Mouse (Mus musculus): ENCODE results near the gene Rictor. TPM values are rescaled to one million over a fixed set of nuclear protein-coding genes. Genes with fewer than 3 reads are reported as not detected.

The Rictor gene
- polyA plus RNA-seq, 1 experiment from 2014 or later = 38.4 TPM

- Histone ChIP-seq H3K27me3 (ENCODE audit: control insufficient read depth, insufficient read depth, low read length) (no peaks in the 10 kb centered on the region), H3K4me3 (ENCODE audit: low read depth, low read length) (peak overlapping the region; percentile 93), H3K4me2 (peak overlapping the region; percentile 76), H3K4me1 (ENCODE audit: control insufficient read depth, insufficient read depth, low read length) (peaks cover 12% of the 10 kb centered on the region), H3K36me3 (ENCODE audit: control insufficient read depth, insufficient read depth, low read length) (no peaks in the 10 kb centered on the region), H3K27ac (ENCODE audit: low read depth, low read length) (peak overlapping the region; percentile 95), H3K9ac (ENCODE audit: low read depth, low read length) (peak overlapping the region; percentile 96), H3K9me3 (replicated peaks; ENCODE audit: control insufficient read depth, low read length) (no peaks in the 10 kb centered on the region)
- WGBS (ENCODE audit: insufficient replicate concordance) = 0% methylated on average over 43 of the region's 43 CpGs
- ATAC-seq (replicated peaks; ENCODE audit: insufficient number of reproducible peaks, low FRiP score, low TSS enrichment) = peak; percentile 46
Measured at GRCm38 (mm10) chr15:6707551-6707935, 636 bp upstream of the Rictor start.

GRCm38 (mm10) chr15:6708526-6709441 lies 605 bp downstream of the Rictor start:
- Histone ChIP-seq H3K4me2 (peak overlapping the region; percentile 91), H3K27me3 (ENCODE audit: control insufficient read depth, insufficient read depth, low read length) (no peaks in the 10 kb centered on the region), H3K9me3 (replicated peaks; ENCODE audit: control insufficient read depth, low read length) (no peaks in the 10 kb centered on the region), H3K36me3 (ENCODE audit: control insufficient read depth, insufficient read depth, low read length) (no peaks in the 10 kb centered on the region), H3K27ac (ENCODE audit: low read depth, low read length) (peak overlapping the region; percentile 95), H3K4me3 (ENCODE audit: low read depth, low read length) (peak overlapping the region; percentile 93), H3K4me1 (ENCODE audit: control insufficient read depth, insufficient read depth, low read length) (peaks cover 24% of the 10 kb centered on the region), H3K9ac (ENCODE audit: low read depth, low read length) (peak overlapping the region; percentile 96)
- ATAC-seq (replicated peaks; ENCODE audit: insufficient number of reproducible peaks, low FRiP score, low TSS enrichment) = peak; percentile 68
- 1% methylated on average over 73 of the region's 89 CpGs for WGBS (ENCODE audit: insufficient replicate concordance)

- H3K4me1 ChIP-seq (ENCODE audit: control insufficient read depth, insufficient read depth, low read length) = peaks cover 27% of the 10 kb centered on the region
- peak overlapping the region; percentile 91 for H3K4me2 ChIP-seq
- peak overlapping the region; percentile 96 for H3K9ac ChIP-seq (ENCODE audit: low read depth, low read length)
- no peak overlapping the region for H3K27ac ChIP-seq (ENCODE audit: low read depth, low read length)
- 21% methylated on average over 8 of the region's 8 CpGs for WGBS (ENCODE audit: insufficient replicate concordance)
- H3K4me3 ChIP-seq (ENCODE audit: low read depth, low read length) = peak overlapping the region; percentile 93
- no peaks in the 10 kb centered on the region for H3K36me3 ChIP-seq (ENCODE audit: control insufficient read depth, insufficient read depth, low read length)
- H3K9me3 ChIP-seq (replicated peaks; ENCODE audit: control insufficient read depth, low read length) = no peaks in the 10 kb centered on the region
- H3K27me3 ChIP-seq (ENCODE audit: control insufficient read depth, insufficient read depth, low read length) = no peaks in the 10 kb centered on the region
- ATAC-seq (replicated peaks; ENCODE audit: insufficient number of reproducible peaks, low FRiP score, low TSS enrichment) = no peak
Measured at GRCm38 (mm10) chr15:6709618-6710017, 1.4 kb downstream of the Rictor start.

- Histone ChIP-seq H3K27me3 (ENCODE audit: control insufficient read depth, insufficient read depth, low read length) (no peaks in the 10 kb centered on the region), H3K4me3 (ENCODE audit: low read depth, low read length) (no peak overlapping the region), H3K4me2 (peak overlapping the region; percentile 91; the same call in 1 of the 2 replicates), H3K9ac (ENCODE audit: low read depth, low read length) (no peak overlapping the region), H3K36me3 (ENCODE audit: control insufficient read depth, insufficient read depth, low read length) (no peaks in the 10 kb centered on the region), H3K27ac (ENCODE audit: low read depth, low read length) (no peak overlapping the region), H3K9me3 (replicated peaks; ENCODE audit: control insufficient read depth, low read length) (no peaks in the 10 kb centered on the region), H3K4me1 (ENCODE audit: control insufficient read depth, insufficient read depth, low read length) (peaks cover 35% of the 10 kb centered on the region)
- WGBS (ENCODE audit: insufficient replicate concordance) = 74% methylated on average over 7 of the region's 7 CpGs
- ATAC-seq (replicated peaks; ENCODE audit: insufficient number of reproducible peaks, low FRiP score, low TSS enrichment) = no peak
Measured at GRCm38 (mm10) chr15:6710341-6710740, 2.2 kb downstream of the Rictor start.

GRCm38 (mm10) chr15:6711226-6711625 lies 3.0 kb downstream of the Rictor start:
- H3K36me3 ChIP-seq (ENCODE audit: control insufficient read depth, insufficient read depth, low read length) = no peaks in the 10 kb centered on the region
- no peak overlapping the region for H3K4me3 ChIP-seq (ENCODE audit: low read depth, low read length)
- 64% methylated on average over 7 of the region's 7 CpGs for WGBS (ENCODE audit: insufficient replicate concordance)
- no peaks in the 10 kb centered on the region for H3K9me3 ChIP-seq (replicated peaks; ENCODE audit: control insufficient read depth, low read length)
- no peak overlapping the region for H3K4me2 ChIP-seq
- H3K9ac ChIP-seq (ENCODE audit: low read depth, low read length) = no peak overlapping the region
- H3K27me3 ChIP-seq (ENCODE audit: control insufficient read depth, insufficient read depth, low read length) = no peaks in the 10 kb centered on the region
- peaks cover 35% of the 10 kb centered on the region for H3K4me1 ChIP-seq (ENCODE audit: control insufficient read depth, insufficient read depth, low read length)
- no peak for ATAC-seq (replicated peaks; ENCODE audit: insufficient number of reproducible peaks, low FRiP score, low TSS enrichment)
- H3K27ac ChIP-seq (ENCODE audit: low read depth, low read length) = no peak overlapping the region

GRCm38 (mm10) chr15:6714819-6715218 lies 6.6 kb downstream of the Rictor start:
- Histone ChIP-seq H3K9me3 (replicated peaks; ENCODE audit: control insufficient read depth, low read length) (no peaks in the 10 kb centered on the region), H3K27ac (ENCODE audit: low read depth, low read length) (peak overlapping the region; percentile 38), H3K4me2 (peak overlapping the region; percentile 36), H3K4me1 (ENCODE audit: control insufficient read depth, insufficient read depth, low read length) (peaks cover 36% of the 10 kb centered on the region), H3K4me3 (ENCODE audit: low read depth, low read length) (no peak overlapping the region; the same call in 1 of the 2 replicates), H3K9ac (ENCODE audit: low read depth, low read length) (peak overlapping the region; percentile 11), H3K27me3 (ENCODE audit: control insufficient read depth, insufficient read depth, low read length) (no peaks in the 10 kb centered on the region), H3K36me3 (ENCODE audit: control insufficient read depth, insufficient read depth, low read length) (no peaks in the 10 kb centered on the region)
- 0 out of 2 replicates have a peak, but pooled peaks have one; percentile 57 for ATAC-seq (replicated peaks; ENCODE audit: insufficient number of reproducible peaks, low FRiP score, low TSS enrichment)
- WGBS (ENCODE audit: insufficient replicate concordance) = 14% methylated on average over 7 of the region's 7 CpGs

GRCm38 (mm10) chr15:6715237-6715636 lies 7.1 kb downstream of the Rictor start:
- Histone ChIP-seq H3K4me2 (peak overlapping the region; percentile 36), H3K4me3 (ENCODE audit: low read depth, low read length) (no peak overlapping the region; the same call in 1 of the 2 replicates), H3K27ac (ENCODE audit: low read depth, low read length) (peak overlapping the region; percentile 38; the same call in 1 of the 2 replicates), H3K9ac (ENCODE audit: low read depth, low read length) (peak overlapping the region; percentile 11; the same call in 1 of the 2 replicates), H3K9me3 (replicated peaks; ENCODE audit: control insufficient read depth, low read length) (no peaks in the 10 kb centered on the region), H3K4me1 (ENCODE audit: control insufficient read depth, insufficient read depth, low read length) (peaks cover 36% of the 10 kb centered on the region), H3K36me3 (ENCODE audit: control insufficient read depth, insufficient read depth, low read length) (no peaks in the 10 kb centered on the region), H3K27me3 (ENCODE audit: control insufficient read depth, insufficient read depth, low read length) (no peaks in the 10 kb centered on the region)
- WGBS (ENCODE audit: insufficient replicate concordance) = 29% methylated on average over 6 of the region's 6 CpGs
- 0 out of 2 replicates have a peak, but pooled peaks have one; percentile 57 for ATAC-seq (replicated peaks; ENCODE audit: insufficient number of reproducible peaks, low FRiP score, low TSS enrichment)

- Histone ChIP-seq H3K27me3 (ENCODE audit: control insufficient read depth, insufficient read depth, low read length) (no peaks in the 10 kb centered on the region), H3K36me3 (ENCODE audit: control insufficient read depth, insufficient read depth, low read length) (no peaks in the 10 kb centered on the region), H3K27ac (ENCODE audit: low read depth, low read length) (no peak overlapping the region), H3K9ac (ENCODE audit: low read depth, low read length) (no peak overlapping the region), H3K4me2 (no peak overlapping the region), H3K4me1 (ENCODE audit: control insufficient read depth, insufficient read depth, low read length) (peaks cover 10% of the 10 kb centered on the region; the same call in 1 of the 2 replicates), H3K9me3 (replicated peaks; ENCODE audit: control insufficient read depth, low read length) (no peaks in the 10 kb centered on the region), H3K4me3 (ENCODE audit: low read depth, low read length) (no peak overlapping the region)
- 75% methylated on average over 2 of the region's 2 CpGs for WGBS (ENCODE audit: insufficient replicate concordance)
- no peak for ATAC-seq (replicated peaks; ENCODE audit: insufficient number of reproducible peaks, low FRiP score, low TSS enrichment)
Measured at GRCm38 (mm10) chr15:6721385-6721784, 13.2 kb downstream of the Rictor start.

Data from heart, embryonic 11.5 days (tissue).